Mouse (Mus musculus): Measurements from ENCODE around the gene Prss29. TPM values are rescaled to one million over a fixed set of nuclear protein-coding genes. Genes with fewer than 3 reads are reported as not detected.

Gene Prss29
- not detected for polyA plus RNA-seq (2021)

DNA sequence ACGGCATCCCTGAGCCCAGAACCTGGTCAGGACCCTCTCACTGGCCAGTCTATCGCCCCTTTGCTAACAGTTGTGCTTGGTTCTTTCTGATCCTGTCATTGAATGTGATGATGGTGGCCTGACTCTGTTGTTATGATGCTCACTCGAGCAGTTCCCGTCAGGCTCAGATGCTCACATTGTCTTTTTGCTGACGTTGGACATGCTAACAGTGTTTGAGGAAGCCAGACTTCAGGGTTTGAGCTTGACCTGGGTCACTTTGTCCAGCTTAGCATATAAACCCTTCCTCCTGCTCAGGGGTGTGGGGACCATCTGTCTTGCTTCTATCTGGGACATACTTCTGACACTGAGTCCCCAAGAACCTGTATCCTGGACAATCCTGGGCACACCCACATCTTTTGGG lies at the start of gene Prss29:
Prss29 (plus strand) TSS at position 301 of the 400 bp plus-strand sequence.
- POLR2A ChIA-PET = interaction anchor here (0.7 kb wide), 1 partner anchor 312 kb away, joined by 5 read pairs; no protein-coding TSS in a partner anchor
- in situ Hi-C loops (cut with MboI; ENCODE audit: low pct_unique_long_range_greater_than_20kb) = no loop called here

DNA sequence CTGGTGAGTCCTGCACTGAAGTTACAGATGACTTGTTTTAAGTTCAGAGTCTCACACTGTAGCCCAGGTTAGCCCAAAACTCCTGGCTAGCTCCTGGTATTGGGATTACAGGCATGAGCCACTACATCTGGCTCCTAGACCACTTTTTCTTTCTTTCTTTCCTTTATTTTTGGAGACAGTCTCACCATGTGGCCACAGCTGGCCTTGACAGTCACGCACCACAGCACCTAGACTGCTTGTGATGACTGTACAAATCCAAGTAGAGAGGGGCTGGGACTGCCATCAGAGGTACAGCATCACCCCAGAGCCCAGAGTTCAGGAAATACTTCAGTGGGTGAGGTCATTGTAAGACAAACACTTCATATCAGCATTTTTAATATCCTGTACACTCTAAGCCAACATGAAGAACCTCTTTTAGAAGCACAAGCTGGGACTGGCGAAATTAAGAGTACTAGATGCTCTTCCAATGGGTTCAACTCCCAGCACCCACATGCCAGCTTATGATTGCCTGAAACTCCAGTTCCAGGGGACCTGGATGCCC lies 47.6 kb upstream of the Prss29 start:
- no peak for TF ChIP-seq CTCF (IDR thresholded peaks at IDR 0.05)
- H3K27me3 ChIP-seq = no peaks in the 10 kb centered on the region
- no peak for DNase-seq (ENCODE audit: low read depth, low spot score)
- POLR2A ChIA-PET = no interaction called here
- ATAC-seq = no peak
- CTCF ChIA-PET = interaction anchor here (1.3 kb wide), 1 partner anchor 12 kb away, joined by 3 read pairs; no protein-coding TSS in a partner anchor
- in situ Hi-C loops (cut with MboI; ENCODE audit: low pct_unique_long_range_greater_than_20kb) = loop anchor here (5.0 kb wide), 2 partner anchors 79 to 154 kb away; partner anchors contain the start of gene Telo2

More for the DNA sequence above, at the start of gene Prss29:
- ATAC-seq (no peak), DNase-seq (ENCODE audit: low read depth, low spot score) (no peak)
- TF ChIP-seq CTCF (IDR thresholded peaks at IDR 0.05) = no peak
- H3K27me3 ChIP-seq = peaks cover 16% of the 10 kb centered on the region
- CTCF ChIA-PET = no interaction called here

DNA sequence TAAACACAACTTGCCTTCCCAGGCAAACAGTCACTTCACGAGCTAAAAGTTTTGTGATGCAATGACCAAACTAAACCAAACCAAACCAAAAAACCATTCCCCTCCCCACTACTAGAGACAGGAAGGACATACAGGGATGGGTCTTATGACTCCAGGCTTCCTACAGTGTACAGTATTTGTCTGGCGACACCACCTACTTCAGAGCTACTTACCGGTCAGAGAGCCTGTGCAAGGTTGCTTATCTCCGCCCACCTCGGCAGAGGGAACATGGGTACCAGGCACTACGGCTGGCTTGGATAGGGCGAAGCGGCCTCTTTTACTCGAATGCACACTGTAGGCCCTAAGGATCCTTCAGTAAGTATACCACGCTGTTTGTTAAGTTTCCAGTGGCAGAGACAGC lies 46.1 kb upstream of the Prss29 start:
- ChIA-PET CTCF (interaction anchor here (0.8 to 1.0 kb wide), 2 partner anchors 25 to 48 kb away, joined by 3 to 5 read pairs; no protein-coding TSS in a partner anchor), POLR2A (interaction anchor here (0.6 to 1.8 kb wide), 9 partner anchors 11 to 351 kb away, joined by 3 to 7 read pairs (median 3); partner anchors contain the start of genes BC003965, Gnptg and Tsr3)
- in situ Hi-C loops (cut with MboI; ENCODE audit: low pct_unique_long_range_greater_than_20kb) = loop anchor here (5.0 kb wide), 2 partner anchors 80 to 155 kb away; partner anchors contain the start of gene Telo2
- DNase-seq (ENCODE audit: low read depth, low spot score) (no peak), ATAC-seq (no peak)
- H3K27me3 ChIP-seq = no peaks in the 10 kb centered on the region
- TF ChIP-seq CTCF (IDR thresholded peaks at IDR 0.05) = no peak

DNA sequence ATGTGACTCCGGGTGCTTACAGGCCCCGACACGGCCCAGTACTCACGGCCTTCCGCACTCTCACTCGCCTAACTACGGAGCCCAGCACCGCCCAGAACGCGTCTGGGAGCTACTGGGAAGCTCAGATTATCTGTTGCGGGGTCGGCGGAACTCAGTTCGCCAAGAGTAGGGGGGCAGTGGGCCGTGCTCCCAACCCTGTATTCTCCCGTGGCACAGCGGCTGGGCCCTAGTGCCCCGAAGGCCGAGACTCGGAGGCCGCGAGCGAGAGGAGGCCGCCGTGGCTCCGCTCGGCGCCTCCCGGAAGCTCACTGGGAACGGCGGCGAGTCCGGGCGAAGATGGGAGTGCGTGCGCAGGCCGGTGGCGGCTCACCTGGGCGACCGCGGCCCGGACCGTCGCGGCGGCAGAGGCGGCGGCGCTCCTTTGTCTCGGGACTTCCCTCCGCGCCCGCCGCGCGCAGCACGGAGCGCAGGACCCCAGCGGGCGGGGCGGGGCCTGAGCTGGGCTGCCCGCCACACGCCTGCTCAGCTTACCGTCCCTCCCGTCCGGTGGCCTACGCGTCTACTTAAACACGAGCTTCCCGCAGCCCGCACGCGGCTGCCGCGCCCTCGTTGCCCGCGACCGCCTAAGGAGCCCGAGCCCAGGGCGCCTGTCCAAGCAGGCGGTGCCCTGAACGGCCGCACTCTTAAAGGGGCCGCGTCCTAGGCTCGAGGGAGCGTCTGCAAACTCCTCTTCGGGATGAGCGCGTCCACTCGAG lies 45.3 kb upstream of the Prss29 start:
- no peaks in the 10 kb centered on the region for H3K27me3 ChIP-seq
- TF ChIP-seq CTCF (IDR thresholded peaks at IDR 0.05) = no peak
- in situ Hi-C loops (cut with MboI; ENCODE audit: low pct_unique_long_range_greater_than_20kb) = loop anchor here (5.0 kb wide), 2 partner anchors 81 to 156 kb away; partner anchors contain the start of gene Telo2
- ATAC-seq (peak; percentile 45), DNase-seq (ENCODE audit: low read depth, low spot score) (no peak)
- ChIA-PET CTCF (interaction anchor here (1.1 kb wide), 1 partner anchor 8 kb away, joined by 4 read pairs; no protein-coding TSS in a partner anchor), POLR2A (interaction anchor here (0.6 to 1.8 kb wide), 11 partner anchors 8 to 351 kb away, joined by 3 to 7 read pairs (median 3); partner anchors contain the start of genes BC003965, Gnptg and Tsr3)

DNA sequence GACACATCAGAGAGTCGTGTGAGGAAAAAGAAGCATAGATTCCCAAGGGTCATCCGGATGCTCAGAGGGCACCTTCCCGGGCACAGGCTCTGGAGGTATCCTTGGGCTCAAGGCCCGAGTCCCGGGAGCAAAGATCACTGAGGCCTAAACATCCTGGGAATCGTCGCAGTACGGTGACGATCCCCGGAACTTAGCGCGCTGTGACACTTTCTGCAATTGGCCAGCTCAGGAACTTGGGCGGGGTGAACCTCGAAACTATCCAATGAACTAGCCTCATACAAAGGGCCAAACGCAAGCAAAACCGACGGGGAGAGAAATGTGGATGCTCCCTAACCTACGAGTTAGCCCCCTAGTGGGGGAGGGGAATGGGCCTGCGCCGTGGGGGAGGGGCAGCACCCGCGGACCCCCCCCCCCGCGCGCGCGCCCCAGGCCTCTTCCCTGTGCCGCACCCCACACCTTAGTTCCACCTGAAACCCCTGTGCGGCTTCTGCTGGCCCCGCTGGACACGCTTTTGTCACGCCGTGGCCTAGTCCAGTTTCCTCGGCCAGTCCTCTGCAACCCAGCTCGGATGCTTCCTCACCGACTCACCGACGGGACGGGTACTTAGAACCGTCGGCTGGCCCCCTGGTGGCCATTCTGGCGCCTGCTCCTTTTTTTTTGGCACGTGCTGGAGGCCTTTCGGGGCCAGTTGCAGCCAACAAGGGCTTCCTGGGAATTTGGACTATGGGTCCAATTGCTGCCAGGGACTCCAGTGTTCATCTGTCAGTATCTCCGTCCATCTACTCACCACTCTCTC lies 44.5 kb upstream of the Prss29 start:
- ATAC-seq (peak; percentile 31), DNase-seq (ENCODE audit: low read depth, low spot score) (peak; percentile 100)
- TF ChIP-seq CTCF (IDR thresholded peaks at IDR 0.05) = peak; percentile 87
- ChIA-PET CTCF (interaction anchor here (1.0 to 1.8 kb wide), 4 partner anchors 9 to 90 kb away, joined by 3 to 9 read pairs (median 4); no protein-coding TSS in a partner anchor), POLR2A (interaction anchor here (0.5 to 1.8 kb wide), 10 partner anchors 9 to 200 kb away, joined by 3 to 7 read pairs (median 4); partner anchors contain the start of gene BC003965)
- peaks cover 3% of the 10 kb centered on the region for H3K27me3 ChIP-seq
- in situ Hi-C loops (cut with MboI; ENCODE audit: low pct_unique_long_range_greater_than_20kb) = loop anchor here (5.0 kb wide), 2 partner anchors 82 to 157 kb away; partner anchors contain the start of gene Telo2

DNA sequence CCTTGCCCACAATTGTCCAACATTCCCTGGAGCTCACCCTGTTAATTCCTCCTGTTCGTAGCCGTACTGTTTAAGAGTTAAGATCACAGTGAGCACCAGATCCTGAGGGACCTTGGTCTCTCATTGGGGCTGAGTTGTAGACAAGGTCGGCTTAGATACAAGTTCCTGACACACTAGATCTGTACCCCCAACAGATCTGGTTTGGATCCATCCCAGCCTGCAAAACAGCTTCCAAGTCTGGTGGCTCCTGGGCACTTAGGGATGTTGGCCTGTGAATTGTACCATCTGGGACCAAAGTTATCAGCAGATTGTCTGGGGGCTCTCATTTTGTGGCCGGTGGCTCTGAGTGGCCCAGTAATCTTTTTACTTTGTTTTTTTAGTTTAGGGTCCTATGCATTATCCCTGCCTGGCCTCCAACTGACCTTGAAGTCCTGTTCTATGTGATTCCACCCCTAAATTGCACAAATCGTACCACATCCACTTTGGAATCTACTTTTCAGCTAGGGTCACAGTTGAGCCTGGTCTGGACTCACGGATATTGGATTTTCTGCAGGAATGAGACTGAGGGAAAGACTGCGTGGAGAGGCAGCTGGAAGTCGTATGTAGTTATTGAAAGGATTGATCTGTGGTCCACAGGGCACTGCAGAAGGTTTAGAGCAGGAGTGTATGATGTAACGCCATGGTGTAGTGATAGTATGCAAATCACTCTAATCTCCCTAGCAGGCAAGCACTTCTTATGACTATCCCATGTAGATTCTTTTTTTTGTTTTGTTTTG lies 43.7 kb upstream of the Prss29 start, which contains the start of gene Ube2i:
Ube2i (minus strand) TSS at position 52 of the 776 bp plus-strand sequence.
- in situ Hi-C loops (cut with MboI; ENCODE audit: low pct_unique_long_range_greater_than_20kb) = loop anchor here (5.0 kb wide), 2 partner anchors 82 to 157 kb away; partner anchors contain the start of gene Telo2
- ATAC-seq (no peak), DNase-seq (ENCODE audit: low read depth, low spot score) (no peak)
- ChIA-PET POLR2A (interaction anchor here (0.5 to 0.6 kb wide), 2 partner anchors 26 to 44 kb away, joined by 6 read pairs; no protein-coding TSS in a partner anchor), CTCF (interaction anchor here (0.9 to 1.8 kb wide), 4 partner anchors 9 to 91 kb away, joined by 3 to 9 read pairs (median 4); no protein-coding TSS in a partner anchor)
- peaks cover 9% of the 10 kb centered on the region for H3K27me3 ChIP-seq
- TF ChIP-seq CTCF (IDR thresholded peaks at IDR 0.05) = no peak

DNA sequence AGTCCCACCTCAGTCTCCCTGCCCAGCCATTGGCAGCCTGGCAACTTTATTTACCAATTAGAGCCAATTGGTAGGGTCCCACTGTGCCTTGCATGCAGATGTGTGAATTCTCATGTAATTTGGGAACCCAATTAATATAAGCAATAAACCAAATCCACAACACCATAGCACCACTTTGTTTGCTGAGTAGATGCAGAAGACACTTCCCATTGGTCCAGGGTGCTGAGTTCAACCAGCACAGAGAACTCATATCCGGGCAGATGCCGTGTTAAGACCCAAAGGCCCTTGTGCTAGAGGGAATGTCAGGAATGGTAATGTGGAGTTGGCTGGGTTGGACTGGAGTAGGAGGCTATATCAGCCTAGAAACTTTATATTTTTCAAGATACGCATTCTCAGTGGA lies 42.6 kb upstream of the Prss29 start:
- no peak for DNase-seq (ENCODE audit: low read depth, low spot score)
- H3K27me3 ChIP-seq = peaks cover 14% of the 10 kb centered on the region
- ChIA-PET CTCF (interaction anchor here (1.8 kb wide), 1 partner anchor 10 kb away, joined by 9 read pairs; no protein-coding TSS in a partner anchor), POLR2A (no interaction called here)
- TF ChIP-seq CTCF (IDR thresholded peaks at IDR 0.05) = no peak
- in situ Hi-C loops (cut with MboI; ENCODE audit: low pct_unique_long_range_greater_than_20kb) = no loop called here
- ATAC-seq = no peak

DNA sequence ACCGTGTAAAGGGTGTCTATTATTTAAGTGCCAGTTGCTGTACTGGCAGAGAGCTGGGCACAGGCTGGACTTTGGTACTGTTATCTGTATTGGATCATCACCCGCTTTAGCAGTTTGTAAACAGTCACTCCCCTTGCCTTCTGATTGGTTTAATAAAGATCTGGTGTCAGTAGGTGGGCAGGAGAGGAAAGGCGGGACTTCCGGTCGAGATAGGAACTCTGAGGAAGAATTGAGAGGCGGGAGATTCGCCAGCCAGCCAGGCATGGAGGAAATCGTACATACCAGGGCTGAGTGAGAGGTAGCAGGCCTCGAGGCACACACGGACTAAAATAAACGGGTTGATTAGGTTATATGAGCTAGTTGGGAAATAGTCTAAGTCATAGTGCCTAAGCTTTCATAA lies 36.3 kb upstream of the Prss29 start:
- H3K27me3 ChIP-seq = peaks cover 20% of the 10 kb centered on the region
- POLR2A ChIA-PET = no interaction called here
- no peak for TF ChIP-seq CTCF (IDR thresholded peaks at IDR 0.05)
- DNase-seq (ENCODE audit: low read depth, low spot score) (no peak), ATAC-seq (no peak)
- CTCF ChIA-PET = no interaction called here
- in situ Hi-C loops (cut with MboI; ENCODE audit: low pct_unique_long_range_greater_than_20kb) = no loop called here

DNA sequence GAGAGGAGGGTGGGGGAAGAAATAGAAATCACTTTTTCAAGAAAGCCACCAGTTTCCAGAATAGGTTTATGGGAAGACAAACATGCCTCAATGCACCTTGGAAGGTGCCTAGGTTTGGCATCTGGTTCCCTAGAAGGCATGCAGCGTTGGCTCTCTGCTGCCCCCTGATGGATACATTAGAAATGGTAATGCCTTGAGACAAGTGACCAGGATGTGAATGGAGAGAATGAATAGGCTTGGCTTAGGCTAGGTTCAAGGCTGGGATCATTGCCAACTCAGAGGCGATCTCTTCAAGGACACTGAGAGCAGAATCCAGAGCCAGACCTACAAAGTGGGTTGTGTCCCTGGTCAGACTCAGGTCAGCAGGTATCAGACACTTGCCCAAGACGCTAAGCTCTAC lies 33.4 kb upstream of the Prss29 start:
- in situ Hi-C loops (cut with MboI; ENCODE audit: low pct_unique_long_range_greater_than_20kb) = no loop called here

More for the DNA sequence above, 33.4 kb upstream of the Prss29 start:
- ATAC-seq (peak; percentile 67), DNase-seq (ENCODE audit: low read depth, low spot score) (no peak)
- POLR2A ChIA-PET = interaction anchor here (1.0 kb wide), 1 partner anchor 12 kb away, joined by 3 read pairs; no protein-coding TSS in a partner anchor
- TF ChIP-seq CTCF (IDR thresholded peaks at IDR 0.05) = peak; percentile 92
- CTCF ChIA-PET = interaction anchor here (0.8 to 3.0 kb wide), 5 partner anchors 10 to 136 kb away, joined by 3 to 9 read pairs (median 3); partner anchors contain the start of gene Ube2i
- H3K27me3 ChIP-seq = peaks cover 10% of the 10 kb centered on the region

Data from Patski (cell line).